Mouse (Mus musculus): ENCODE measurements around the gene Lcn9.

Gene Lcn9

DNA sequence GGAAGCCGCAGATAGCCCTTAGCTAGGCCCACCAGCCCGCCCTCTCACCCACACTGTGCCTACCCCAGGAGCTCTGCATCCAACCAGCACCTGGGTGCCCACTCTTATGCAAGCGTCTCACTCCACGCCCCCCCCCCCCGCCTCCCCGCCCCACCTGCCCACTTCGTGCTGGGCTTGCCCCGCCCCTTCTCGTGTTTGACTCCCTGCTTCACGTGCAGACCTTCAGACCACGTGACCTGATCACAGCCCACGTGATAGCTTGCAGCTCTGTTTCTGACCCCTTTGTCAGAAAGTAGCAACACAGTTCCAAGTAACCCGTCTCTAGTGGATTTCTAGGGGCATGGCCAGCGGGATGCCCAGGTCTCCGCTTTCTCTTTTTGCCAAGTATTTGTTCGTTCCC lies 24.3 kb downstream of the Lcn9 start, which contains the start of gene Sohlh1:
TSS of gene Sohlh1 (minus strand) at position 23 of the 400 bp plus-strand sequence.
- no peak for DNase-seq (ENCODE audit: low spot score in 2 of 2)

DNA sequence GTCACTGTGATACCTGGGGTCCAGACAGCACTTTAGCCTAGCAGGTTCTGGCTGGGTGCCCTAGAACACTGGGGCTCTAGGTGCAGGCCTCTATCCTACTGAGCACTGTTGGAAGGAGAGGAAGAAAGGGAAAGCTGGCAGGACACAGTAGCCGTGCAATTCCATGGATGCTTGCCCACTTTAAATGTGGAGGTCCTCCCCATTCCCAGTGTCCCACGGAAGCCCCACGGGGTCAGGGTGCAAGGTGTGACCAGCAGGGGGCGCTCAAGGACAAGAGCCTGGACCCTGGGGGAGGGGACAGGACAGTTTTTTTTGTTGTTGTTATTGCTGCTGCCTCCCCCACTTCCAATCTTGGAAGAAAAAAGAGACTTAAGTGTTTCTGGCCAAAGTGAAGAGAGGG lies 27.4 kb downstream of the Lcn9 start:
- peak; percentile 24 to 27 for DNase-seq (ENCODE audit: low spot score in 2 of 2)

DNA sequence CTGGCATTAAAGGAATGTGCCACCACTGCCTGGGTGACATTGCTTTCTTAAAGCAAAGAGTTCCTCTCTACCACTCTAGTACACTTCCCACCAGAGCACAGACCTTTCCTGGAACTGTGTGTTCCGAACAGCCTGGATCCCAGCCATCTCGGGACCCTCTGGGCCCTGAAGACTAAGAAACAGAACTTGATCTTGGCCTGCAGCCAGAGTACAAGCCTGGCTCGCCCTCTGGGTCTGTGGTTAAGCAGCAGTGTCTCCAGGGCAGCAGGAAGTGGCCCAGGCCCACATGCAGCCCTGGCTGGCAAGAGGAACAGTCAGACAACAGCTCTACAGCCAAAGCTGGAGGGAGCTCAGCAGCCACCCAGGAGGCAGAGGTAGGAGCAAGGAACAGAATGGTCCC lies 29.7 kb downstream of the Lcn9 start:
- peak; percentile 17 to 39 for DNase-seq (ENCODE audit: low spot score in 2 of 2)

DNA sequence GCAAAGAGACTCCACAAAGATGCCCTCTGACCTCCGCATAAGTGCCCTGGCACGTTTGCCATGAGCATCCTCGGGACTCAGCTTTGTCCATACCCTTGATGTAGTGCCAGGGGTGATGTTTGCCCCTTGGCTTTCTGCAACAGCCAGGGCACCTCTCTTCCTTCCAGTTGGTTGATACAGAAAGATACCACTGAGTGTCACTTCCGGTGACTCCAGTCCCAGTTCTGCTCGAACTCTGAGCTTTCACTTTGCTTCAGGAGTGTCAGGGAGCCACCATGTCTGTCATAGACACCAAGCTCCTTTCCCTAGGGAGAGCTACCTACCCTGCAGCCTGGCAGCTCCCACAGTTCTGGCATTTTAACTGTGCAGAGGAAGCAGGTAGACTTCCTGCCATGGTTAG lies 31.0 kb downstream of the Lcn9 start:
- no peak for DNase-seq (ENCODE audit: low spot score in 2 of 2)

DNA sequence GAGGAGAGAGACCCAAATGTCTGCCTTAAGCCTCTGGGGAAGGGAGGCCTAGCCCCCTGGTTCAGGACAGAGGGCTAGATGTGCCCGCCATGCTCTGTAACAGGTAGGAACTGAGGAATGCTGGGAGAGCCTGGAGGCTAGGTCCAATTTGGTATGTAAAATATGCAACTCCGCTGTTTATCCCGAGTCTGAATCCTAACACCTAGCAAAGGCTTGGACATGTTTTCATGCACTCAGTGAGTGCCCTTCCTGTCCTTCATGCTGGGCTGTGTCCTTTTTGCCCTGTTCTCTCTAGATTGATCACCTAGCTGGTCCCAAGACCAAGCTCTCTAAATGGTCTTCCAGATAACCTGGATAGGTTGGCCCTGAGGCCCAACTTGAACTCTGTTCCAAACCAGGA lies 36.9 kb downstream of the Lcn9 start:
- DNase-seq (ENCODE audit: low spot score in 2 of 2), result no peak

DNA sequence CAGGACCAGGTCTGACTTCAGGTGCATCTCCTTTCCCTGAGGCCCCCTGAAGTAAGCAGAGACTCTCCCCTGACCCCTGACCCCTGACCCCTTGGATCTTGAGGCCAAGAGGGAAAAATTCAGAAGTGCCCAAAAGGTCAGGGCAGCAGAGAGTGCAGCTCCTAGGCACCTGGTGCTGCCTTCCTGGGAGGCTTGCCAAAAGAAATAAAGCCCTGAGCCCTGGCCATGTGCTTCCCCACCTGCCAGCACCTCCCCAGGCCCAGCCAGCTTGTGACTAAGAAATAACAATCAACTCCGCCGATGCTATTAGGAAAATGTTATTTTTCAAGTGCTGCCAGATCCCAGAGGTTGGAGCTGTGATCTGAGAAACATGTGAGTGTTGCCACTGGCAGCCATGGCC lies 39.1 kb downstream of the Lcn9 start:
- DNase-seq (ENCODE audit: low spot score in 2 of 2), result no peak

DNA sequence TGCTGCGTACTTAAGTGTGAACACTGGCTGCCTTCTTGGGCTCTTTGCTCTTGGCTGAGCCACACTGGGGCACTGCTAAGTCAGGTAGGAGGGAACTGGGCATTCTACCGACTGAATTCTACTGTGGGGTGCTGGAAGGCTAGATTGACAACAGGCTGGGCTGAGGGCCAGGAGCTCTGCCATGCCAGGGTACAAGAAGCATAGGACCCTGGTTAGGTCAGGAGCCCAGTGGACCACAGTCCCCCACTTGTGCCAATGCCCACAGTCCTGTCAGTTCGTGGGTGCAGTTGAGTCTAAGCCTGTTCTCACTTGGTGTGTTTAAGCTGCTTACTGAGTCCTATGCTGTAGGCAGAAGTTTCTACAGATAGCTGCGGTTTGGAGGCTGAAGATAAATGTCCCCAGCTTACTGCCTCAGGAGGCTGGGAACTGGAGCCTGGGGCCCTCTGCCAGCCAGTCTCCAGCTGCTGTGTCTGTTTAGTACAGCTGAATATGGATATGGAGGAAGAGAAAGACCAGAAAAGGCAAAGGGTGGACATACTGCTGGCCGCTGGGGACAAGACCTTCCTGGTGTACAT lies 39.8 kb downstream of the Lcn9 start:
- no peak for DNase-seq (ENCODE audit: low spot score in 2 of 2)

DNA sequence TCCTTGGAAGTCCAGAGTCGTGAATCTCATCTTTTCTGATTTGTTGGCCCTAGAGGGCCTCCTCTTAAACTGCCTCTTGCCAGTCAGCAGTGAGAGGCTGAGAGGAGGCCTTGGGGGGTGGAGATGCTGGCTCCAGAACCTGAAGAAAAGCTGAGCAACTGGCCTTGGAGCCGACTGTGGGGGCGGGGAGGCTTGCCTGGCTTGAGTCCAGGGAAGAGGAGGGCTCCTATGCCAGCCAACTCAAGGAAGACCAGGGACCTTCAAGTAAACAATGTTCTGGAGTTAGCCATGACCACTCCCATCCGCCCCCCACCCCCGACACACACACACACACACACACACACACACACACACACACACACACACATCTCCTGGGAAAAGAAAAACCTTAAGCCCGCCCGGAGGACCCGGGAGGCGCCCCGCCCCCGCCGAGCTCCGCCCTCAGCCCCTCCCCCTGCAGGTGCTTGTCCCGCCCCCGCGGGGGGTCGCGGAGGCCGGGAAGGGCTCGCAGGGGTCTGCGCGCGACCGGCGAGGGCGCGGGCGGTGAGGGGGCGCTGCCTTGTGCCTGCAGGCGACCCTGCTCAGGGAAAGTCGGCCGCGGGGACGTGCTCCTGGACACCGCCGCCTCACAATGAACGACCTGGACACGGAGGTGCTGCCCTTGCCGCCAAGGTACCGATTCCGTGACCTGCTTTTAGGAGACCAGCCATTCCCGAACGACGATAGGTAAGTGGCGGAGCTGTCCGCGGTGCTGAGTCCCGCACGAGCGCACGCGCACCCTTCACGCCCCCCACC lies 40.6 kb downstream of the Lcn9 start, which contains the start of gene Kcnt1:
TSS of gene Kcnt1 (plus strand) at position 398 of the 795 bp plus-strand sequence.
- no peak for DNase-seq (ENCODE audit: low spot score in 2 of 2)

DNA sequence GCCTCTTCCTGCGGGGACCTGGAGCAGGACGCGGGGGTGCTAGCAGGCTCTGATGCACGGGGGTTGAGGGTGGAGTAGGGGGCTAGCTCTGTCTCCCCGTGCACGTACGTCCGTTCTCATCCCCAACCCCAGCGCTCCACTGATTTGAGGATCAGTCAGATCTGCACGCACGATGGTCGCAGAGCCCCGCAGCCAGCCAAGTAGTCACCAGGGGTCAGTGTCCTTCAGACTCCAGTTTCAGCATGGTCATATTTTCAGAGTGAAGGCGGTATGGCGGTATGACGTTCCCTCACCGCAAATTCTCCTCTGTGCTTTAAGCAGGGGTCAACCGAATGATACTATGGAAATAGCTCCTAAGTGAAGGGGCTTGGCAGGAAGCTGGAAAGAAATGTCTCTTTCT lies 41.3 kb downstream of the Lcn9 start:
- DNase-seq (ENCODE audit: low spot score in 2 of 2), result no peak

DNA sequence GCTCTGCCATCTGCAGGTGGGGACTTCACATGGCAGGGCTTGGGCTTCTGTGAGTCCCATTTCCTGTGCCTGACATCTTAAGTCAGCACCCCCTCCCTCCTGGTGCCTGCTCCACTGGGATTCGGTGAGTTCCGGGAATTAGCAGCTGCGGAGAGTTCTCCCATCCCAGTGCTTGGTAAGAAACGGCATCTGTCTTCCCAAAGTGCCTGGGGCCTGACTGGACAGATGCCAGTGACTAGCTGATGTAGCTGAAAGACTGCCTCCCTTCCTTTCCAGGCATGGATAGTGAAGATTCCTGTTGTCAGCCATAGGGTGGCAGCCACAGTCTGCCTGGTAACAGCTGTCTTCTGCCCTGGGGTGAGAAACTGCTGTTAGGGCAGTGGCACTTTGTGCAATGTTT lies 42.5 kb downstream of the Lcn9 start:
- DNase-seq (ENCODE audit: low spot score in 2 of 2), result no peak

DNA sequence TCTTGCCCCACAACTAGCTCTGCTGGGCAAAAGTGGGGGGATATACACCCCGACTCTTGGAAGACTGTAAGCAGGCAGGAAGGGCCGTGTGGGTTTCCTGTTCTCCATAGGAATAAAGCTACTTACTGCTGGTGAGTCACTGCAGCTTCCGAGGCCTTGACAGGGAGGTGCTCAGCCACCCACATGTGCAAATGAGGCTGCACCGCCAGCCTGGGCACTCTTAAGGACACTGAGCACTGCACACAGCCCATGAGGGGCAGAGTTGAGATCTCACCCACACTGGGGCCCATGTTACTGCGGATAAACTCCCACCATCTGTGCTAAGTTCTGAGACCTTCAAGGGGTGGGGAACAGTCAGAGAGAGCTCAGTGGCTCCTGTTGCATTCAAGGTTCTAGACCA lies 43.7 kb downstream of the Lcn9 start:
- no peak for DNase-seq (ENCODE audit: low spot score in 2 of 2)

Data from spleen, postnatal 36 days (tissue).